11 mouse cellular contexts compared by ENCODE assay signal in genomic region chr8:72372311-72372710, GRCm38 (mm10).
"Had no signal": no experiment of that assay in that cellular context is flagged by ENCODE, and none has a peak within 500 bp of the region (broad histone marks: within the 10 kb centered on the region; RNA-seq: fewer than 3 reads in every experiment).

No protein-coding gene starts in this region.

- DNase-seq: lung, adult 2 months; lung, postnatal 14 days; lung, postnatal 36 days; retina, postnatal 1 day; right cerebral cortex, adult 18-20 months; right cerebral cortex, postnatal 25 days; right cerebral cortex, postnatal 4 days; spleen, adult 18-20 months; thymus, adult 2 months; thymus, postnatal 25 days; thymus, postnatal 4 days had no signal
